Mouse (Mus musculus) liver, embryonic 12.5 days (tissue): ENCODE data around the gene Letm1. TPM values are rescaled to one million over a fixed set of nuclear protein-coding genes. Genes with fewer than 3 reads are reported as not detected.

Source experiments
- ATAC-seq: fragments of 200-750 bp; cut with Nextera tagmentation; 2 replicates; pipeline ENCODE4 v1.8.0; 2017; ENCODE audit warnings: moderate number of reproducible peaks, mild to moderate bottlenecking, moderate library complexity
- H3K27ac ChIP-seq: fragments of 300-500 bp; sonication (generic); 2 replicates; pipeline ENCODE4 v1.5.1; 2016; ENCODE audit warnings: mild to moderate bottlenecking
- H3K27me3 ChIP-seq: fragments of 300-500 bp; sonication (generic); replicated peaks from 2 replicates; pipeline ENCODE4 v1.6.1; 2016; ENCODE audit warnings: mild to moderate bottlenecking, moderate library complexity
- H3K36me3 ChIP-seq: fragments of 300-500 bp; sonication (generic); 2 replicates; pipeline ENCODE4 v1.6.1; 2016; ENCODE audit warnings: mild to moderate bottlenecking, moderate library complexity
- H3K4me1 ChIP-seq: fragments of 300-500 bp; sonication (generic); 2 replicates; pipeline ENCODE4 v1.6.1; 2016
- H3K4me2 ChIP-seq: fragments of 300-500 bp; sonication (generic); 2 replicates; pipeline ENCODE4 v1.6.1; 2016; ENCODE audit warnings: mild to moderate bottlenecking, moderate library complexity
- H3K4me3 ChIP-seq: fragments of 300-500 bp; sonication (generic); 2 replicates; pipeline ENCODE4 v1.5.1; 2016; ENCODE audit warnings: mild to moderate bottlenecking, moderate library complexity
- H3K9ac ChIP-seq: fragments of 300-500 bp; sonication (generic); 2 replicates; pipeline ENCODE4 v1.6.1; 2016; ENCODE audit warnings: mild to moderate bottlenecking, moderate library complexity
- H3K9me3 ChIP-seq: fragments of 300-500 bp; sonication (generic); replicated peaks from 2 replicates; pipeline ENCODE4 v1.6.1; 2016; ENCODE audit warnings: mild to moderate bottlenecking, moderate library complexity
- WGBS: fragments of 180-500 bp; shearing (Covaris S2); methylation state at CpG from one replicate; pipeline ENCODE4 v1.1.7; 2016; ENCODE audit not compliant: insufficient replicate concordance; 5-methylcytosine and 5-hydroxymethylcytosine counted together
- polyA plus RNA-seq: library from polyadenylated mRNA; unstranded; fragments of >200 nt; fragmentation: Nextera tagmentation; extraction: Ambion mirVana; gene quantifications from 2 replicates; pipeline ENCODE4 v1.2.1, GENCODE M21; 2016

Gene Letm1
- polyA plus RNA-seq, 1 experiment from 2014 or later = 41.7 TPM

DNA sequence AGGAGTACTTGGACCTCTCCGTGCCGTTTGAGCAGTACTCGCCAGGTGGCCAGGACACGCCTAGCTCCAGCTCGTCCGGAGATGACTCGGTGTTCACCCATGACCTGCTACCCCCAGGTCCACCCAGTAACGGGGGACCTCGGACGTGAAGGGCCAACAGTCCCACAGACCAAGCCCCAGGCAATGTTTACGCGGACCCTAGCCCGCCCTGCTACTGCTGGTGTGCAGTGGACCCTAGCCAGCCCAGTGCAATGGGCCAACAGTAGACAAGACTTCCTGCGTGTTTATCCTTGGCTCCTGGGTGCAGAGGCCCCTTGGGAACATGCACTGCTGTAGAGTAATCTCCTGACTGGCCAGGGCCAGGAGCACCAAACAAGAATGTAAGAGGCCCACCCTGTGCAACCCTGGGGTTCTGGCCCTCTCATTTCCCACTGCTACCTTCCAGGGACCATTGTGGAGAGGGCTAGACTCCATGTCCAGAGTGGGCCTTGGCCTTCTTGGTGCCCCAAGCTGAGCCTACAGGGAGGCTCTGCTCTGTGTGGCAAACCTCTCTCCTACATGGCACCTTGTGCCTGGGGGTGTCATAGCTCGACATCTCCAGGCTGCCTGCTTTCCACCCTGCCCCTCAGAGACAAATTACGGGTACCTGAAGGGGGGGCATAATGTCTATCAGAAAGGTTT is 47.1 kb downstream of the Letm1 start:
- 82% methylated on average over 16 of the region's 16 CpGs for WGBS
- H3K4me3 ChIP-seq = no peak overlapping the region
- H3K27me3 ChIP-seq = no peaks in the 10 kb centered on the region
- no peak overlapping the region for H3K9ac ChIP-seq
- H3K4me1 ChIP-seq = no peaks in the 10 kb centered on the region
- ATAC-seq = no peak
- H3K27ac ChIP-seq = no peak overlapping the region
- no peak overlapping the region for H3K4me2 ChIP-seq
- peaks cover 39% of the 10 kb centered on the region for H3K36me3 ChIP-seq
- no peaks in the 10 kb centered on the region for H3K9me3 ChIP-seq

DNA sequence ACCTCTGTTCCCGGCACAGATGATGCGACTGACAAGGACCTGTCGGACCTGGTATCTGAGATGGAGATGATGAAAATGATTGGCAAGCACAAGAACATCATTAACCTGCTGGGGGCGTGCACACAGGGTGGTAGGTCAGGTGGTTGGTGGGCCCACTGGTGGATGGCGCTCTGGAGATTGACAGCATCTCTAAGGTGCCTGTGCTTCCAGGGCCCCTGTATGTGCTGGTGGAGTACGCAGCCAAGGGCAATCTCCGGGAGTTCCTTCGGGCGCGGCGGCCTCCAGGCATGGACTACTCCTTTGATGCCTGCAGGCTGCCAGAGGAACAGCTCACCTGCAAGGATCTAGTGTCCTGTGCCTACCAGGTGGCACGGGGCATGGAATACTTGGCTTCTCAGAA is 48.8 kb downstream of the Letm1 start:
- WGBS = 90% methylated on average over 12 of the region's 12 CpGs
- no peaks in the 10 kb centered on the region for H3K4me1 ChIP-seq
- H3K9me3 ChIP-seq = no peaks in the 10 kb centered on the region
- peaks cover 9% of the 10 kb centered on the region; the same call in 1 of the 2 replicates for H3K27me3 ChIP-seq
- H3K36me3 ChIP-seq = peaks cover 39% of the 10 kb centered on the region
- no peak for ATAC-seq
- H3K9ac ChIP-seq = no peak overlapping the region
- H3K4me3 ChIP-seq = no peak overlapping the region
- H3K4me2 ChIP-seq = no peak overlapping the region
- no peak overlapping the region for H3K27ac ChIP-seq

DNA sequence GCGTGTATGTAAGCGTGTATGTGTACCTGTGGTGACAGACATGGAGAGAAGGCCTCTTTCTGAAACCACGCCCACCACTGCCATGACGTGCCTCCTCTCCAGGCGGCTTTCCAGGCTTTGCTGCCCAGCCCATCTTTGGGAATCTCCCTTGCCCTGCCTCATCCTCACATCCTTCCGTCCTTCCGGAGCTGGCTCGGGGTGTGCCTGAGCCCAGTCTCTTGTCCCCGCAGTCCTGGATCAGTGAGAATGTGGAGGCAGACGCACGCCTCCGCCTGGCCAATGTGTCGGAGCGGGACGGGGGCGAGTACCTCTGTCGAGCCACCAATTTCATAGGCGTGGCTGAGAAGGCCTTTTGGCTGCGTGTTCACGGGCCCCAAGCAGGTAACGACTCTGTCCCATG is 51.6 kb downstream of the Letm1 start:
- Histone ChIP-seq H3K27me3 (peaks cover 16% of the 10 kb centered on the region), H3K4me2 (no peak overlapping the region), H3K27ac (no peak overlapping the region), H3K4me1 (0 out of 2 replicates have a peak, but pooled peaks cover 3% of the 10 kb centered on the region), H3K4me3 (no peak overlapping the region), H3K9me3 (no peaks in the 10 kb centered on the region), H3K36me3 (peaks cover 45% of the 10 kb centered on the region), H3K9ac (no peak overlapping the region)
- WGBS = 58% methylated on average over 21 of the region's 21 CpGs
- ATAC-seq = no peak

DNA sequence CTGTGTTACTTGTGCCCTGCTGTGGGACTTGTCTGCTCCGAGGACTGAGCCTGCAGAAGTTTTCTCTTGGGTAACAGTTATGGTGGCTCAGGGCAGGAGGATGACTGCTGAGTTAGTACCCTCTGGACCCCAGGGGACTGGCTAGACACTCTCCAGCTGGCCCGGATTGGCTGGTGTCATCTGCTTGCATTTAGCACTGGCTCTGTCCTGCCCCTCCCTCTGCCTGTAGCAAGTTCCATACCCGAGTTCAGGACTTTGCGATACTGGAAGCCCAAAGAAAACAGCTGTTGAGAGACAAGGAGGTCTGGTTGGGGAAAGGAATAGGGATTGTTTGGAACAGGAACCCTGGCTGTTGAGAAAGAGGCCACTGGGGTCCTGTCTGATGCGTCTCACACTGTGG is 52.1 kb downstream of the Letm1 start:
- peaks cover 43% of the 10 kb centered on the region for H3K36me3 ChIP-seq

DNA sequence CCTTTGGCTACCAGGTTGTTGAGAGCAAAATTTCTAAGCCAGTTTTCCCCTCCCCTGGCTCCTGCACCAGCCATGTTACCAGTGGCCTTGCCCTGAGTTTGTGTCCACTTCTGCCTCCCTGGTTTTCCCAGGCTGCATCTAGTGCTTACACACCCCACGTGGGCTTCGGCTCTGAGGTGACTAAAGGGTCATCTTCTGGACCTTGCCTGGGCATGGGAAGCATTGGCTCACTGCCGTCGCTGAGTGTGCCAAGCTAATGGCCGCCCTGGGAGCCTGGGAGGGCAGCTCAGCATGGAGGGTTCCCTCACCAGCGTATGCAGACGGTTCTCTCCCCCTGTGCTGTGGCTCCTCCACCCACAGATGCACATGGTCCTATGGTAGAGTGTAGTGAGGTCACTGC is 53.8 kb downstream of the Letm1 start:
- 0 out of 2 replicates have a peak, but pooled peaks cover 10% of the 10 kb centered on the region for H3K4me1 ChIP-seq
- H3K27ac ChIP-seq = no peak overlapping the region
- H3K36me3 ChIP-seq = peaks cover 29% of the 10 kb centered on the region
- no peak overlapping the region for H3K9ac ChIP-seq
- no peaks in the 10 kb centered on the region for H3K9me3 ChIP-seq
- H3K4me3 ChIP-seq = no peak overlapping the region
- WGBS = 69% methylated on average over 7 of the region's 7 CpGs
- ATAC-seq = no peak
- H3K27me3 ChIP-seq = peaks cover 39% of the 10 kb centered on the region
- no peak overlapping the region for H3K4me2 ChIP-seq

More for the DNA sequence above, 52.1 kb downstream of the Letm1 start:
- ATAC-seq = no peak
- Histone ChIP-seq H3K4me1 (0 out of 2 replicates have a peak, but pooled peaks cover 9% of the 10 kb centered on the region), H3K27ac (no peak overlapping the region), H3K9me3 (no peaks in the 10 kb centered on the region), H3K9ac (no peak overlapping the region), H3K27me3 (peaks cover 22% of the 10 kb centered on the region), H3K4me2 (no peak overlapping the region), H3K4me3 (no peak overlapping the region)
- 63% methylated on average over 5 of the region's 5 CpGs for WGBS

DNA sequence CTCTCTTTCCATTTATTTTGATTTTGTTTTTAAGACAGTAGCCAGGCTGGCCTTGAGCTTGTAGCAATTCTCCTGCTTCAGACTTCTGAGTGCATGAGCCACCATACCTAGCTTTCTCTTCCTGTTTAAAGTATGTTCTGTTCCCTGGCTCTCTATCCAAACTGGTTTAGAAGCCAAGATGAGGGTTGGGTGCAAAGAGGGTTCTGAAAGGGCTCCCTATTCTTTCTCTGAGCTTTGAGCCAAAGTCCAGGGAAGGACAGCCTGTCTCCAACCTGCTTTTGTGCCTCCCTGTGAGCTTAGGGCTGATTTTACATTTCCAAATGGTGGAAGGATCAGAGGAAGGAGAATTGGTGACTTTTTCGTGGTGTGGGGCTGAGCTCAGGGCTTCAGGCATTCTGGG is 55.7 kb downstream of the Letm1 start:
- Histone ChIP-seq H3K9ac (no peak overlapping the region), H3K4me1 (peaks cover 28% of the 10 kb centered on the region), H3K27me3 (peaks cover 58% of the 10 kb centered on the region), H3K4me3 (no peak overlapping the region), H3K36me3 (peaks cover 15% of the 10 kb centered on the region), H3K9me3 (no peaks in the 10 kb centered on the region), H3K27ac (no peak overlapping the region), H3K4me2 (no peak overlapping the region)
- 46% methylated on average over 1 of the region's 1 CpGs for WGBS
- no peak for ATAC-seq

DNA sequence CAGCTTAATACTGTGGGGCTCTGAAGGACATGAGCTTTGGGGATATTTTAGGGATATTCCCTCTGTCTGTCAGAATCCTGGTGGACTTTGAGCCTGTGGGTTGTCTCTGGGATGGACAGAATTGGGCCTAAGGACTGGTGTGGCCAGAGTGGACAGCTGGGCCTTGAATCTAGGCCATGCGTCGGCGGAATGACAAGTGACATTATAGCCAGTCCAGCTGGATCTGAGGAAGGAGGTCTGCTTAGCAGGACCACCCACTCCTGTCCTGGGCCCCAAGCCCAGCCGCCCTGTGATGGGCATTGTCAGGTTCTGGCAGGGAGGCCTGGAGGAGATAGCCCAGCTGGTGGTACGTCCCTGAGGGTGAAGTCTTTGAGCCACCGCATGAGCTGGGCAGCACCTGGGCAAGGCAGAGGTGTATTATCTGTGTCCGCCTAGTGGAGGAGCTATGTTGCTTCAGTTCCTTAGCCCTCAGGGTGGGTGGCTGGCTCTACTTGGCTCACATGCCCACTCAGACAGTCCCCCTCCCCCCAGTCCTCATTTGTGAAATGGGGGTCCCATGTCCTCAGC is 56.5 kb downstream of the Letm1 start:
- Histone ChIP-seq H3K9me3 (no peaks in the 10 kb centered on the region), H3K27ac (no peak overlapping the region), H3K27me3 (peaks cover 65% of the 10 kb centered on the region), H3K4me3 (no peak overlapping the region), H3K36me3 (peaks cover 10% of the 10 kb centered on the region; the same call in 1 of the 2 replicates), H3K4me1 (peaks cover 35% of the 10 kb centered on the region), H3K9ac (no peak overlapping the region), H3K4me2 (no peak overlapping the region)
- 80% methylated on average over 7 of the region's 7 CpGs for WGBS
- ATAC-seq = no peak

DNA sequence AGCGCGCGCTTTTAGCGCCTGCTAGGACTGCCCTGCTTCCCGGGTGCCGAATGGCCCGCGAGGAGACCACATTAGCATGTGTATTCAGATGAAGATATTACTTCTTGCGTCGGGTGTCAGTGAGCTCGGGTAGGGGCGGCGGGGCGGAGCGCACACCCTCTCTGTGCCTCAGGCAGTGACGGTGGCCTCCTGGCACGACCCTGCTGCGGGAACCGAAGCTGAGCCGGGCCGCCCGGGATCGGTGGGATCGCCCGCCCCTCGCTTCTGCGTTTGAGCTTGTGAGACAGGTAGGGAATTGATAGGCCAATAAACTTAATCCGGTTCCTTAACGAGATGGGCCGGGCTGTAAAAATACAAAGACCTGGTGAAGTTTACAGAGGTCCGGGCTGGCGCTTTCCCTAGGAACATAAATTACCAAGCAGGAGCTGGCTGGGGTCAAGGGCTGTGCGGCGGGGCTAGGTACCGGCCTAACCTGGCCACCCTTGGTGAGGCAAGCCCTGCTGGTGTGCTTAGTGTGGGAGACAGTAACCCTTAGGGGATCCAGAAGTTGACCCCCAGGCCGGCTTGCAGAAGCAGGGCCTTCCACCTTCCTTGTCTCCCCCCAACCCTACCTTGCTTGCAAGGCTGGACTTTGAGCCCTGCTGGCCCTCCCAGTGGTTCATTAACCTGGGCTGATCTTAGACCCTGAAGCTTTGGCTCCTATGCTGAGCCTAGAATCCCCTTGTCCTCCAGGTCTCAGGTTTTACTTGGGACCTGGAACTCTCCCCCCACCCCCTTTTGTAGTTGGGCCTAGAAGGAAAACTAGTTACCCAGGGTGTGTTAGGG is 58.8 kb downstream of the Letm1 start:
- 13% methylated on average over 36 of the region's 36 CpGs for WGBS
- no peak for ATAC-seq
- H3K4me3 ChIP-seq = peak overlapping the region; percentile 64
- no peak overlapping the region for H3K27ac ChIP-seq
- peaks cover 48% of the 10 kb centered on the region for H3K4me1 ChIP-seq
- peaks cover 6% of the 10 kb centered on the region; the same call in 1 of the 2 replicates for H3K36me3 ChIP-seq
- 0 out of 2 replicates have a peak overlapping the region, but pooled peaks have one; percentile 10 for H3K9ac ChIP-seq
- peak overlapping the region; percentile 82 for H3K4me2 ChIP-seq
- H3K9me3 ChIP-seq = no peaks in the 10 kb centered on the region
- H3K27me3 ChIP-seq = peaks cover 80% of the 10 kb centered on the region

DNA sequence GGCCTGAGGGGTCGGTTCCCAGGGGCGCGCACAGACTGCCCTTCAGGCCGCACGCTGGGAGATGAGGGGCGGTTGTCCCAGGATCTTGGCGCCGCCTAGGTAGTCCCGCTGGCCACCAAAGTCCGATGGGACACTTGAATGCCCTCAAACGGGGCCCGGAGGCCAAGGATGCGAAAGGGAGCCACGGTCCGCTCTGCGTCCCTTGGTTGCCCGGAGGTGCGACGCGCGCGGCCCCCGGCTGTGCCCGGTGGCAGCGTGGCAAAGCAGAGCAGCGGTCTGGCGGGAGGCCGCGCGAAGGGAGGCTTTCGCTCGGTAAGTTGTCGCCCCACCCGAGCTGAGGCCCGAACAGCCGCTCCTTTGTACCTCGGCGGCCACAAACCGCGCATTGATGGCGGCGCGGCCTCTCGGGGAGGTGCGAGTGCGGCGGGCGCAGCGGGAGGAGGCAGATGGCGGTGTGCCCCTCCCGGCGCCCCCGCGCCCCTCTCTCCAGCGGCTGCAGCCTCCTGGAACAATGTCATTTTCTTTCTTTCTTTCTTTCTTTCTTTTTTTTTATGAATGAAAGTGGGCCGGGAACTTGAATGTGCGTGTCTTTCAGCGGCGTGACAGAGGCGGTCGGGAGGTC is 59.5 kb downstream of the Letm1 start:
- Histone ChIP-seq H3K36me3 (peaks cover 6% of the 10 kb centered on the region; the same call in 1 of the 2 replicates), H3K27me3 (peaks cover 87% of the 10 kb centered on the region), H3K4me1 (peaks cover 48% of the 10 kb centered on the region), H3K9me3 (no peaks in the 10 kb centered on the region), H3K4me3 (peak overlapping the region; percentile 64), H3K4me2 (peak overlapping the region; percentile 82), H3K27ac (no peak overlapping the region), H3K9ac (peak overlapping the region; percentile 10; the same call in 1 of the 2 replicates)
- ATAC-seq = no peak
- WGBS = under 1% methylated on average over 61 of the region's 61 CpGs

DNA sequence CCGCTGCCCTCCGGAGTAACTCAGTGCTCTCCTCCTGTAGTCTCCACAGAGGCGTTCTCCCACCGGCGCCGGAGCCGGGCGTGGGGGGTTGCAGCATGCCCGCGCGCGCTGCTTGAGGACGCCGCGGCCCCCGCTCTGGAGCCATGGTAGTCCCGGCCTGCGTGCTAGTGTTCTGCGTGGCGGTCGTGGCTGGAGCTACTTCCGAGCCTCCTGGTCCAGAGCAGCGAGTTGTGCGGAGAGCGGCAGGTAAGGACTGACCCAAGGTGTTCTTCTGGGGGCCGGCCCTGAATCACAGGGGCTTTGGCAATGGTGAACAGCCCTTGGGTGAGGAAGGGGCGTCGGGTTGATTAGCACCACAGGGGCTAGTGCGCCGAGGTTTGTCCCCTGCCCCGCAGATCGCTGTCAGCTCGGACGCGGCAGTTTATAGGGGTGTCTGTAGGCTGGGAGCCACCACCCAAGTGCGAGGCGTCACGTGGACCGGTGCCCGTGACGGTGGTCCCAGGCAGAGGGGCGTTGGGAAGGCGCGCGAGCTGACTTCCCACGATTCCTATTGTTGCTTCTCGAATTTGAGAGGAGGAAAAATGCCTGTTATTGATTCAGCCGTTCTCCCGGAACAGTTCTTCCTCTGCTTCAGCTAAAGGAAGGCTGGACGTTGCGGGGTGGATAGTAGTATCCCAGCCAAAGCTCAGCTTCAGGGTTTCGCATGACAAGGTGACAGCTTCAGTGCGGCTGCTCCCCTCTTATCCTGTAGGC is 60.2 kb downstream of the Letm1 start:
- H3K4me3 ChIP-seq = peak overlapping the region; percentile 64
- peak overlapping the region; percentile 6; the same call in 1 of the 2 replicates for H3K27ac ChIP-seq
- H3K9ac ChIP-seq = peak overlapping the region; percentile 66
- peaks cover 1% of the 10 kb centered on the region; the same call in 1 of the 2 replicates for H3K36me3 ChIP-seq
- H3K4me1 ChIP-seq = peaks cover 48% of the 10 kb centered on the region
- peak overlapping the region; percentile 82 for H3K4me2 ChIP-seq
- no peak; the same call in 1 of the 2 replicates for ATAC-seq
- no peaks in the 10 kb centered on the region for H3K9me3 ChIP-seq
- 1% methylated on average over 53 of the region's 53 CpGs for WGBS
- peaks cover 90% of the 10 kb centered on the region for H3K27me3 ChIP-seq
